In the genomic region with DNA sequence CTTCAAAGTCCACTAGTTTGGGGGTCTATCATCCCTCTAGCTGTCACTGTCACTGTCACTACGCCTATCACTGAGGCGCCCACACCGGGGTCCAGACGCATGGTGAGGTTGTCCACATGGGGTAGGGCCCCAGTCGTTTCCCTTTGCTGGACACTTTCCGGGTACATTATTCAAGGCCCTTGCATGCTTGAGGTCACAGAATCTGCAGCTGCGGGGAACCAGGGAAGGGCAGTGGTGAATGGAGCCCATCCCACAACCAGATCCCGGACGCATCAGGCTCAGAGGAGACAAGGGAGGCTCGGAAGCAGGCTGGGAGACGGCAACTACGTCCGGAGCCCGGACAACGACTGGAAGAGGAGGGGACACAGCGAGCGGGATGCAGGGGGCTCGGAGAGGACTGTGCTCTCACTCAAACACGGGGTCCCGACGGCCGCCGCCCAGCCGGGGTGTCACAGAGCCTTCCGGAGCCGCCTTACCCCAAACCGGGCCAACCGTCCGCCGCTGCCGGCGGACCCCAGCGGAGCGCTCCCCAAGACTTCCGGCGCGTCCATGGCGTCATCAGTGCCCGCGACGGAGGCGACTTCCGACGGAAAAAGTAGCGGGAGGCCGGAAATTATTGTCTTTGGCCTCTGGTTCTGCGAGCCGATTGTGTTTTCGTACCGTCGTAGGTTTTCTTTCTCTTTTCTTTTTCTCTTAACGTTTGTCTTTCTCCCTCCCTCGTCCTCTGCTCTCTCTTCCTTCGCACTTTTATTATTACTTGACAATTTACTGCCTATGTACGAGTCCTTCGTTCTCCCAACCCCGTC, we compare ENCODE assay signal across 8 mouse cellular contexts. TPM values are rescaled to one million over a fixed set of nuclear protein-coding genes. Genes with fewer than 3 reads are reported as not detected.
A peak's percentile ranks its signal among the peaks of the same experiment; 100 is the strongest.
DNase-seq lines count a peak whose midpoint lies in the region; ATAC-seq lines count a peak whose summit lies in the region.

A gene (minus strand): TSS at position 567 of the 806 bp plus-strand sequence.

- H3K4me1 ChIP-seq in brown adipose tissue, adult 24 weeks (ENCODE audit: control insufficient read depth, insufficient read depth, insufficient read length, low read length) = peaks cover 5% of the 10 kb centered on the region
- peaks cover 19% of the 10 kb centered on the region for H3K4me1 ChIP-seq in heart, embryonic 13.5 days
- peaks cover 24% of the 10 kb centered on the region for H3K4me1 ChIP-seq in liver, embryonic 12.5 days
- H3K4me1 ChIP-seq in stomach, embryonic 15.5 days = peaks cover 20% of the 10 kb centered on the region

- H3K27me3 ChIP-seq in heart, embryonic 13.5 days (replicated peaks) = no peaks in the 10 kb centered on the region
- H3K27me3 ChIP-seq in liver, embryonic 12.5 days (replicated peaks) = no peaks in the 10 kb centered on the region
- H3K27me3 ChIP-seq in stomach, embryonic 15.5 days (replicated peaks) = no peaks in the 10 kb centered on the region

- peak within 1 kb of the TSS; percentile 95 for H3K9ac ChIP-seq in heart, embryonic 13.5 days
- peak within 1 kb of the TSS; percentile 90 for H3K9ac ChIP-seq in liver, embryonic 12.5 days
- H3K9ac ChIP-seq in stomach, embryonic 15.5 days = peak within 1 kb of the TSS; percentile 86

- H3K36me3 ChIP-seq in heart, embryonic 13.5 days = peaks cover 37% of the 10 kb centered on the region
- H3K36me3 ChIP-seq in liver, embryonic 12.5 days = peaks cover 35% of the 10 kb centered on the region
- H3K36me3 ChIP-seq in stomach, embryonic 15.5 days = peaks cover 26% of the 10 kb centered on the region

- DNase-seq in CD4-positive, CD25-positive, alpha-beta regulatory T cell, adult 2 months (ENCODE audit: low read depth, low spot score) = peak; percentile 93
- DNase-seq in fat pad, adult 2 months (ENCODE audit: extremely low read depth, low read depth, low spot score) = peak; percentile 25
- peak; percentile 97 for DNase-seq in kidney, postnatal 10 days
- DNase-seq in natural killer cell, adult 2 months (ENCODE audit: low spot score in 2 of 2) = peak; percentile 81 to 88

- ATAC-seq in heart, embryonic 13.5 days (ENCODE audit: extremely low read depth, insufficient number of reproducible peaks, low FRiP score, low TSS enrichment) = peak; percentile 61; the same call in 1 of the 2 replicates
- ATAC-seq in liver, embryonic 12.5 days = peak; percentile 77
- ATAC-seq in stomach, embryonic 15.5 days (ENCODE audit: insufficient read depth, low FRiP score, low read depth) = peak; percentile 72; the same call in 1 of the 2 replicates

- H3K27ac ChIP-seq in brown adipose tissue, adult 24 weeks (replicated peaks; ENCODE audit: low read depth, low read length) = peak within 1 kb of the TSS; percentile 93
- H3K27ac ChIP-seq in heart, embryonic 13.5 days (replicated peaks) = peak within 1 kb of the TSS; percentile 70
- H3K27ac ChIP-seq in liver, embryonic 12.5 days = peak within 1 kb of the TSS; percentile 66
- H3K27ac ChIP-seq in stomach, embryonic 15.5 days = peak within 1 kb of the TSS; percentile 61; the same call in 1 of the 2 replicates

- peak within 1 kb of the TSS; percentile 99 for H3K4me3 ChIP-seq in brown adipose tissue, adult 24 weeks (ENCODE audit: insufficient read depth, low read depth, low read length)
- H3K4me3 ChIP-seq in heart, embryonic 13.5 days = peak within 1 kb of the TSS; percentile 97
- peak within 1 kb of the TSS; percentile 91 for H3K4me3 ChIP-seq in liver, embryonic 12.5 days
- H3K4me3 ChIP-seq in stomach, embryonic 15.5 days (replicated peaks) = peak within 1 kb of the TSS; percentile 96

- no peaks in the 10 kb centered on the region for H3K9me3 ChIP-seq in heart, embryonic 13.5 days
- H3K9me3 ChIP-seq in liver, embryonic 12.5 days (replicated peaks) = no peaks in the 10 kb centered on the region
- H3K9me3 ChIP-seq in stomach, embryonic 15.5 days = no peaks in the 10 kb centered on the region

- under 1% methylated on average over 57 of the region's 57 CpGs for WGBS in heart, embryonic 13.5 days
- under 1% methylated on average over 57 of the region's 57 CpGs for WGBS in liver, embryonic 12.5 days (ENCODE audit: insufficient replicate concordance)
- WGBS in stomach, embryonic 15.5 days = under 1% methylated on average over 57 of the region's 57 CpGs

- H3K4me2 ChIP-seq in heart, embryonic 13.5 days = peak within 1 kb of the TSS; percentile 98
- H3K4me2 ChIP-seq in liver, embryonic 12.5 days = peak within 1 kb of the TSS; percentile 81
- H3K4me2 ChIP-seq in stomach, embryonic 15.5 days = peak within 1 kb of the TSS; percentile 90

RNA-seq across cellular contexts. Expression of the gene that starts here (rescaled TPM):
- polyA plus RNA-seq in brown adipose tissue, adult 24 weeks (2012; ENCODE audit: insufficient read depth, insufficient read length, missing spikeins) = 39.0 and 39.8 TPM in 2 replicates
- polyA plus RNA-seq in heart, embryonic 13.5 days (2015; fragmentation: Nextera tagmentation; extraction: Ambion mirVana) = 50.5 and 57.1 TPM in 2 replicates
- polyA plus RNA-seq in liver, embryonic 12.5 days (2016; fragmentation: Nextera tagmentation; extraction: Ambion mirVana) = 41.9 and 42.9 TPM in 2 replicates
- 66.5 and 70.2 TPM in 2 replicates for polyA plus RNA-seq in stomach, embryonic 15.5 days (2015; fragmentation: Nextera tagmentation; extraction: Ambion mirVana)

Comparison
In these comparisons a context has a peak if more than half of its experiments do, and no peak if none do; other contexts are left out.
1. Peak in every context shown above with its lines: DNase-seq, ATAC-seq, H3K4me3 ChIP-seq and H3K27ac ChIP-seq.
2. DNase-seq: peak in every context shown above with its lines; median percentile 97 in kidney, postnatal 10 days; 93 in CD4-positive, CD25-positive, alpha-beta regulatory T cell, adult 2 months; 84 in natural killer cell, adult 2 months; 25 in fat pad, adult 2 months.